Mouse (Mus musculus): ENCODE measurements around the gene Slc39a11.

- no peak for TF ChIP-seq CTCF (IDR thresholded peaks at IDR 0.05; ENCODE audit: low read depth)
- TF ChIP-seq EP300 (optimal IDR thresholded peaks at IDR 0.05), result no peak
Measured at GRCm38 (mm10) chr11:113208521-113209072, 441.3 kb downstream of the Slc39a11 start.
